Mouse (Mus musculus): ENCODE measurements around the gene Zfp870. TPM values are rescaled to one million over a fixed set of nuclear protein-coding genes. Genes with fewer than 3 reads are reported as not detected.

Zfp870 gene
- 10 to 100 TPM; 10.1 to 13.6 (median 10.4) TPM for total RNA-seq (2022)

DNA sequence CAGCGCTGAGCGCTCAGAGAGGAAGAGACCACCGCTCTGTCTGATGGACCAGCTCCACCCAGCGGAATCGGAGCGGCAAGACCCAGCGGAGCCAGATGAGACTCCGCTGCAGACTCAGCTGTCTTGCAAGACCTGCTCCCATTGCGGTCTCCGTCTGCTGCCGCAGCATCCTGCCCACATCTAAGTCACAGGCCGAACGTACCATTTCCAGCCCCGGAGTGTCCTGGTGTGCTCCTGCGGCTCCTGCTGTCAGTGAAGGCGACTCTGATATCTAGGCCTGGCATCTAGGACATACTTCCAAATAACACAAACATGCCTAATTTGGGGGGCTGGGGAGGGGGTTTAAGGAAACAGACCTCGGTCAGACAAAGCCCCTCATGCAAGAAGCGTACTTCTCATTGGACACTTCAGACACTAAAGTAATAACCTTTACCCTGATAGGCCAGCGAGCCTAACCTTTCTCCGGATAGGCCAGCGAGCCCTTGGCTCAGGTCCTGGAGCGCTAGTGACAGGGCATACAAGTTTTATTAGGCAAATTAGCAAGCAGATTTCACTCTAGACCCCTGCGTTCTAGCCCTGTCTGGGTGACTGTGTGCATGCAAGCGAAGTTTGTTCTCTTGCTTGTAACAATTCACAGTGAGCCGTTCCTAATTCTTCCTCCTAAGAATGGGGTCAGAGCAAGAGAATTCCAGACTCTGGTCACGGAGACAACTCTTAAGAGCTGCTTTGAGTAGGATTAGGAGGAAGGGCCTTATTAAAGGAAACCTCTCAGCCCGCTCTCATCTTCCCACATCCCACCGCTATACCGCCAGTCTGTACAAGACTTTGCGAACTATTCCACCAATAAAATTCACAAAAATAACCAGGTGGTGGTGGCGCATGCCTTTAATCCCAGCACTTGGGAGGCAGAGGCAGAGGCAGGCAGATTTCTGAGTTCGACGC is at the start of gene Zfp870:
Zfp870 (minus strand) TSS at position 404 of the 942 bp plus-strand sequence.
- peak; percentile 65 to 88 for DNase-seq (ENCODE audit: low spot score in 2 of 2)

DNA sequence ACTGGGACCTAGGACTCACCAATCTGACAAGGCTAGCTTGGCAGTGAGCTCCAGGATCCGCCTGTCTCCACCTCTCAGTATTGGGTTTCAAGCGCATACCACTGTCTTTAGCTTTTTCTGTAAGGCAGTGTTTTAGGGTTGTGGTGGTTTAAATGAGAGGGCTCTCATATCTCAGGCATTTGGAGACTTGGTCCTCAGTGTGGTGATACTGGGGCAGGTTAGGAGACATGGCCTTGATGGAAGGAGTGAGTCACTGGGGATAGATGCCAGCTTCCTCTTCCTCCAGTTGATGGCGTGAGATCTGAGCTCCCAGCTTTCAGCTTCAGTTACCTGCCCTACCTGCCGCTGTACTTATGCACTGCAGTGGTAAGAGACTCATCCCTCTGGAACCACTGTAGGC is 48.4 kb upstream of the Zfp870 start:
- no peak for DNase-seq (ENCODE audit: low spot score in 2 of 2)

DNA sequence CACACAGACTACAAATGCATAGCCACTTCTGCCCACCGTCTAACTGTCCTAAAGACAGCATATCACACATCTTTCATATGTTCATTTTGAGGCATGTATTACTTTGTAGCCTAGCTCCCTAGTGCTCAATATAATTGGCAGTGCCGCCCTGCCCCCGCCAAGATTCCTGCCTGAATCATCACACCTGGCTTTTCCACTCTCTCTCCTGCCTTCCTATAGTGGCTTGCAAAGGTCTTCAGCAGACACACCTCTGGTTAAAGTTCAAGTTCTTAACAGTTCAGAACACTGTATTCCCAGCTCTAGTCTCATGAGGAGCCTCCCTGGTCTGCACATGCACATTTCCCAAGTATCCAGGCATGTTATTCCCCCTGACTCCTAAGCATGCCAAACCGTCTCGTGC is 36.4 kb upstream of the Zfp870 start:
- DNase-seq (ENCODE audit: low spot score in 2 of 2) = no peak

DNA sequence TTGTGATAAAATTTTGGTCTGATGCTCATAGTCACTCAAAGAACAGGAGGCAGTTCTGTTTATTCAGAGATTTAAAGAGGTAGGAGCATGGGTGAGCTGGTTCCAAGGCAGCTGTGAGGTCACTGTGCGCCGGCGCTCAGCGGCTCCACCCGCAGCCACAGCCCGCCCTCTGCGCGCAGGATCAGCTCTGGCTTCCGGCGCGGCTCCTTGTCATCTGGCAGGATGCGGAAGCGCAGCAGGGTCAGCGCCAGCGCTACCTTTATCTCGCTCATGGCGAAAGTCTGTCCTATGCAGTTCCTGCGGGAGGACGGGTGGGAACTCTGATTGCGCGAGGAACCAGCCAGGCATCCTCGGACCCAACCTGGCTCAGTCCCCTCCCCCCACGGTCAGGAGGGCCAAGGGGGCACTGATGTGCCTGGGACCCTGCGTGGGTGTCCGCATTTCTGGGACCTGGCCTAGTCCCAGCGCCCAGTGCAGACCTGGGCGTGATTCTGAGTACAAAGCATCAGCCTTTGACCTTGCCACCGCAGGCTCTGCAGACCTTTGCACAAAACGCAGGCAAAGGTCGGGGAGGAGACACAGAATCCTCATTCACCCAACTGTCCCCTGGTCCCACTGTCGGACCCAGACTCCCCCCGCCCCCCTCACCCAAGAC is 33.3 kb upstream of the Zfp870 start:
- peak; percentile 32 to 67 for DNase-seq (ENCODE audit: low spot score in 2 of 2)

DNA sequence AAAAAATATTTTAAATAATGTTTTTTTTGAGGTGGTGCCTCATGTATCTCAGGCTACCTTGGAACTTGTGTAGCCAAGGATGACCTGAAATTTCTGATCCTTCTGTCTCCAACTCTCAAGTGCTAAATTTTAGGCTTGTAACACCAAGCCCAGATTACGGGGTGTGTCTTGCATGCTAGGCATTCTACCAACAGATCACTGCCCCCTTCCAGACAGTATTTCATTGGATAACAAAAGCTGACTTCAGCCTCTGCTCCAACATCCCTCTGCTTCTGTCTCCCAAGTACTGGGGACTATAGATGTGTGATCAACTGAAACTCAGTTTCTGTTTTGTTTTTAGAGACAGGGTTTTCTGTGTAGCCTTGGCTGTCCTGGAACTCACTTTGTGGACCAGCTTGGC is 32.2 kb upstream of the Zfp870 start:
- no peak for DNase-seq (ENCODE audit: low spot score in 2 of 2)

DNA sequence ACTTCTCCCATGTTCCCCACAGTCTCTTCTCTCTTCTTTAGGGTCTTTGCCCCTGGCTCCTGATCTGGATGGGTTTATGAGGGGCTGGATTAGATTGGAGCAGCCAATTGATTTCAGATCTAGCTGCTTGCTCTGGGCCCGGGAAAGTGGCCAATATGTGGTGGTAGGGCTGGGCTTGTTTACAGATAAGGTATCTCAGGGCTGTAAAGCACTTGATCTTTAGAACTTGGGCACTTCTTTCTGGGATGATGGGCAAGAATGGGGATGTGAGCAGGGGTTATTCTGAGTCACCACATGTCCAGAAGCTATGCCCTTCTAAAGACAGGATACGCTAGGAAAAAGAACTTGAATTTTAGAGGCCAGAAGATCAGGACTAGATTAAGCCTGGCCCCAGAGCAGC is 27.7 kb upstream of the Zfp870 start:
- no peak for DNase-seq (ENCODE audit: low spot score in 2 of 2)

DNA sequence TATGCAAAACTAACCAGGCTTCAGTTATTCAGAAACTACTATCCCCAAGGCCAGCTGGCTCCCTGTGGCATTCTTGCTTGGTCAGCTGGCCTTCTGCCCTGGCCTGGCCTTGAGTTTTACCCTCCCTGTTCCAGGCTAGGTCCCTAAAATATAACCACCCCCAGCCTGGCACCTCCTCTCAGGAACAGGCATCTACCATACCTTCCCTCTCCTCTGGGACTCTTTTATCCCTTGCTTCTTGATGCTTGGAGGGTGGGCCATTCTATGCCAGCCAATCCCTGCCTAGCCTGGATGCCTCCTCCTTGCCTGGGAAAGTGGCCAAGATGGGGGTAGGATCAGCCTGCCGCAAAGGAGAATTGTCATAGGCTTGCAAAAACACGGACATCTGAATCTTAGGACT is 25.7 kb upstream of the Zfp870 start, which contains the start of gene Cyp4f14:
Cyp4f14 (minus strand) TSS at position 212 of the 400 bp plus-strand sequence.
- no peak for DNase-seq (ENCODE audit: low spot score in 2 of 2)

DNA sequence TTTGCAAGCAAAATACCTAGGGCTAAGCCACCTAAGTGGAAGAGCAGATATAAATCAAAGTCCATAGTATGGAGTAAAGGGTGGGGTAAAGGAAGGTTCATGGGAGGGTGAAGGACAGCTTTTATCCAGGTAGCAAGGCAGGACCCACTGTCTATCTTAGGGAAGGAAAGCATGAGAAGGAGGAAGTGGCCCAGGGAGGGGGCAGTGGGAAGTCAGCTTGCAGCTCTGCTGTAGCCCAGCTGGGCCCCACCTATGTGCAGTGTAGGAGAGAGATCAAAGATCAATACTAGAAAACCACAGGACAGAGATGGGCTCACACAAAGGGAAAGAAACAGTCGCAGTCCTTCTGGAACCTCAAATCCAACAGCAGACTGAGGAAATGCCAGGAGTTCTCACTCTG is 24.6 kb upstream of the Zfp870 start:
- no peak for DNase-seq (ENCODE audit: low spot score in 2 of 2)

DNA sequence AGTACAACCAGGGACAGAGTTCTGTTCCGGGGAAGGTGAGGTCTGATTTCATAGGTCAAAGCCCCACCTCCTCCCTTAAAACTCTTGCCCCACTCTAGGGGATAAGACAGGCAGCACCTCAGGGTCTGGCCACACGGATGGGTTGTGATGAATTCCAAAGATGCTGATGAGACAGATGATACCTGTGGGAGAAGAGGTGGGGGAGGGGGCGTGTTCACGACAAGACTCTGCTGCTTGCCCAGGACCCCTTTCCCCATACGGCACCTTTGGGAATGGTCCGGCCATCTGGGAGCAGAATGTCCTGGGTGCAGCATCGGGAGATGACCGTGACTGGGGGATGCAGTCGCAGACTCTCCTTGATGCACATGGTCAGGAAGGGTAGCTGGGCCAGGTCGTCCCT is 14.7 kb upstream of the Zfp870 start:
- no peak for DNase-seq (ENCODE audit: low spot score in 2 of 2)

DNA sequence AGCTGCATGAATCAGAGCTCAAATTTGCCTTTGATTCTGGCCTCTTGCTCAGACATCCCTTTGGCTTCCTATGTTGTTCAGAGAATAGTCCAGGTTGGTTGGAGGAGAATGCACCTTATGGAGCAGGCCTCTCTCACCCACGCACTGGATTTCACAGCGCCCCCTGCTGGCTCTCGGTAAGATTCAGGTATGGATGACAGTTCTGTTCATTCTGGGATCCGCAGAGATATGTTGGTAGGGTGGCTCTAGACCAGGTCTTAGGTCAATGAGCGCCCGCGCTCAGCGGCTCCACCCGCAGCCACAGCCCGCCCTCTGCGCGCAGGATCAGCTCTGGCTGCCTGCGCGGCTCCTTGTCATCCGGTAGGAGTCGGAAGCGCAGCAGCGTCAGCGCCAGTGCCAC is 13.8 kb upstream of the Zfp870 start:
- DNase-seq (ENCODE audit: low spot score in 2 of 2) = peak in 1 of 2 experiments; percentile 25

DNA sequence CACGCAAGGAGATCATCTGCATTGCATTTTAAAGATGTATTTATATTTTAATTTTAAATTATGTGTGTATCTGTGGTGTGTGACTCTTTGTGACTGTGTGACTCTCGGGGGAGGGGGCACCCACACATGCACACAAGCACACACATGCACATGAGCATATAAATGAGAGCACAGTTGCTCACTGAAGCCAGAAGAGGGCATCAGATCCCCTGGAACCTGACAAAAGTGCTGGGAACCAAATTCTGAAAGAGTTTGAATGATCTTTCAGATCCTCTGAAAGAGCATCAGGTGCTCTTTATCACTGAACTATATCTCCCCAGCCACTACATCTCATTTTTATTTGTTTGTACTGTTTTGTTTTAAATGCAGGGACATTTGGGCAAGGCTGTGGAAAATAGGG is 13.0 kb upstream of the Zfp870 start:
- DNase-seq (ENCODE audit: low spot score in 2 of 2) = no peak

DNA sequence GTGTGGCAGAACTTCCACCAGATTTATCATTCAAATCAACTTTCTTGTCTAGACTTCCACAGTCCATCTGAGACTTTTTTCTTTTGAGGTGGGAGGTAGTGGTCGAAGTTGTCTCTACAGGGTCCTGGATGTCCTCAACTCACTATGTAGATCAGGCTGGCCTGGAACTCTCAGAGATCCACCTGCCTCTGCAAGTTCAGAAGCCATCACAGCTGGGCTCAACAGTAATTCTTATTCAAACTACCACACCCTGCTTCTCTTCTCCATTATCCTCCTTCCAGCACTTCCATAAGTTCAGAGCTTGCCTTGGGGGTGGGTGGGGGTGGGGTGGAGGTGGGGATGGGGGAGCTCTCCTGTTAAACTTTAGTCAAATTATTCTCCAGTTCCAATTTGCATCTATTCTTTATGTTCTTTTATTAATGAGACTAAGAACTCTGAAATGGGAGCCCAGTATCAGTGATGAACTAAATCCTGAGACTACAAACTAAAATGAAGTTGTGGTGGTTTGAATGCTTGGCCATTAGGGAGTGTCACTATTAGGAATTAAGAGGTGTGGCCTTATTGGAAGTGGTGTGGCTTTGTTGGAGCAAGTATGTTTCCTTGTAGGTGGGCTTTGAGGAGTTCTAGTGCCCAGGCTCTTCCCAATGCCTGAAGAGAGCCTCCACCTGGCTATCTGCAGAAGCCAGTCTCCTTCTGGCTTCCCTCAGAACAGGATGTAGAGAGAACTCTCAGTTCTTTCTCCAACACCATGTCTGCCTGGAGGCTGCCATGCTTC is 10.5 kb upstream of the Zfp870 start:
- no peak for DNase-seq (ENCODE audit: low spot score in 2 of 2)

DNA sequence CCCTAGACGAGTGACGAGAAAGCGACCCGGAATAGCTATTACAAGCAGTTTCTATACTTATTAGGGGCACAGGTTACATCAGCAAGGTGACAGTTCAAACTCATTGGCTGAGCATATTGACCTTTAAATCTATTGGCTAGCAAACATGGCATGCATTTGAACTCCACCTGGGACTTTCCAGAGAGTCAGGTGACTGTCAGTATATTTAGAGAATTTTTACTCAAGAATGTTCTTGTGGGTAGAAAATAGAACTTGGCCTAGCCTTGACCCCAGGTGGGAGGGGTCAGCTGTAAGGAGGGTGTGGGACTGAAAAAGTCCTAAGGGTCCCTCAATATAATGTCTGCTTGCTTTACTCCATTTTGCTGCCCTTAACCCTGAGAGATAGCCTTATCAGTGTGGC is 4.0 kb upstream of the Zfp870 start:
- no peak for DNase-seq (ENCODE audit: low spot score in 2 of 2)

DNA sequence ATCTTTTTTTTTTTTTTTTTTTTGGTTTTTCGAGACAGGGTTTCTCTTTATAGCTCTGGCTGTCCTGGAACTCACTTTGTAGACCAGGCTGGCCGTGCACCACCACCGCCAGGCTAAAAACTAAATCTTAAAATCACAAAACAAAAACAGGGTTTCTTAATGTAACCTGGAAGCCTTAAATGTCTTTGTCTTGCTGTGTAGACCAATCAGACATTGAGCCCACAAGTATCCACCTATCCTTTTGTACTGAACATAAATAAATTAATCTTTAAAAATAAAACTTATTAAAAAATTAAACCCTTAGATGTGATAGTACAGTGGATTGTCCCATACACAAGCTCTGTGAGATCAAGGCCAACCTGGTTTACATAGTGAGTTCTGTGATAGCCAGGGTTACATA is 2.5 kb upstream of the Zfp870 start:
- no peak for DNase-seq (ENCODE audit: low spot score in 2 of 2)

DNA sequence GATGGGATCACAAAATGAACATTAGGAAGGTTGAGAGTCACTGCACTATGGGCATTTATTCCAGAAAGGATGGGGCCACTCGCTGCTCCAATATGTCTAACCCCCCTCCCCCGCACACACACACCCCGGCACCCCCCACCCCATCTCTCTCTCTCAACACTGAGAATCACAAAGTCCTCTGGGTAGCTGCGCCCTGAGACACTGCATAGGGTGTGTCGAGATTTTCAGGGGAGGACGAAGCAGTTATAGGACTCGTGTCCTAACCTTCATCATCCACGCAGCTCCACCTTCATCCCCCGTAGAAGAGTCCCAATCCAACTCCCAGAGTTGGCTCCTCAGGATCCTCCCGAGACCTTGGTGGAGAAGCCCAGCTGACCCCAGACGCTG is 597 bp downstream of the Zfp870 start:
- no peak for DNase-seq (ENCODE audit: low spot score in 2 of 2)

DNA sequence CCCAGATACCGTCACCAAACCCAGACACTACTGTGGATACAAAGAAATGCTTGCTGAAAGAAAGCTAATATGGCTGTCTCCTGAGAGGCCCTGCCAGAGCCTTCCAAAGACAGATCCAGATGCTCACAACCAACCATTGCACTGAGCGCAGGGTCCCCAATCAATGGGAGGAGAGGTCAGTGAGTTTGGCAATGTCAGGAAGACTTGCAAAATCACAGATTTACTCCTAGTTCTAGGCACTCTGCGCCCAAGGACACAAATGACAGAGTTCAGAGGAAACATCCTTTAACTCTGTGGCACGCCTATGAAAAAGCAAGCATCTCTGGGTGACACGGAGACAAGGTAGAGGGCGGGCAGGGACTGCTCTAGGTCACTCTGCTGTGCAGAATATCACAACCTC is 1.8 kb downstream of the Zfp870 start:
- no peak for DNase-seq (ENCODE audit: low spot score in 2 of 2)

DNA sequence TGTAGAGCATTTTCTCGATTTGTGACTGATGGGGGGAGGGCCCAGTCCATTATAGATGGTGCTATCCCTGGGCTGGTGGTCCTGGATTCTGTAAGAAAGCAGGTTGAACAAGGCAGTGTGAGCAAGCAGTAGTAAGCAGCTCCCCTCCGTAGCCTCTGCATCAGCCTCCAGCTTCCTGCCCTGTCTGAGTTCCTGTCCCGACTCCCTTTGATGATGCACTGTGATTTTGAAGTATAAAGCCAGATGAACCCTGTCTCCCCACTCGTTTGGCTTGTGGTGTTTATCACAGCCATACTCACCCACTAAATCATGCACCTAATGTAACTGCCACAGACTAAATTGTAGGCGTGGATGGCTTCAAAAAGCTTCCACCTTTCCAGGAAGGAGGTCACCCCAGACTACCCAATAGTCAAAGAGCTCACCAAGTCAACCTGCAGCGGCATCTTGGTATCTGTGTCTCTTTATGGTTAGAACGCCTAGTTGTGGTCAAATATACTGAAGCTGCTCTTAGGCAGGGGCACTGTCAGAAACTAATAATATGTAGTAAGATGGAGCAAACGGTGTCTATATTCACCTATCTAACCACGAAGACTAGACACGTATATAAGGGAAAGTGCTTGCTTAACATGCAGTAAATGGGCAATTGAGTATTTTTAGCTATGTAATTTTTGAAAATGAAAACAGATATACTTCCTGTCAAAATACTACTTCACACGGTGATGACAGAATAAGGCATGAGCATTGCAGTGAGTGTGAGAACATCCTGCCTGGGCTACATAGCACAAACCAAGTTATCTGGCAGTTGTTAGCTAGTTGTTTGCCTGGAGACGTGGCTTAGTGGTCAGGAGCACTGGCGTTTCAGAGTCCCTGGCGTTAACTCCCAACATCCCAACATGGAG is 10.9 kb downstream of the Zfp870 start:
- DNase-seq (ENCODE audit: low spot score in 2 of 2) = no peak

DNA sequence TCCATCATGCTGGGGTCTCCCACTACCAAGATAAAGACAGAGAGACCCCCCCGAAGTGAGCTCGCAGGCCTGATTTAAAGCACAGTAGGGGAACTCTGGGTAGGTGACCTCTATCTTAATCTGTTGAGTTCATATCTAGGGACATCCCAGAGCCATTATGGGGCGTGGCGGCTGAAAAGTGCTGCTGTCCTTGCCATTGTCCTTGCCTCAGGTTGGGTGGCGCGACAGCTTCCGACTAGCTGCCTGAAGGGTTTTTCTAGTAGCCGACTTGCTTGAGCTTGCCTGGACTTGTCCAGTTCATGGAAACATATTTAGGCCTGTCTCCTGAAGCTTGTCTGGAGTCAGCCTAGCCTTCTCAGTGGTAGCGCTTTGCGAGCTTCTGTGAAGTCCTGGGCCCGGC is 12.7 kb downstream of the Zfp870 start:
- no peak for DNase-seq (ENCODE audit: low spot score in 2 of 2)

DNA sequence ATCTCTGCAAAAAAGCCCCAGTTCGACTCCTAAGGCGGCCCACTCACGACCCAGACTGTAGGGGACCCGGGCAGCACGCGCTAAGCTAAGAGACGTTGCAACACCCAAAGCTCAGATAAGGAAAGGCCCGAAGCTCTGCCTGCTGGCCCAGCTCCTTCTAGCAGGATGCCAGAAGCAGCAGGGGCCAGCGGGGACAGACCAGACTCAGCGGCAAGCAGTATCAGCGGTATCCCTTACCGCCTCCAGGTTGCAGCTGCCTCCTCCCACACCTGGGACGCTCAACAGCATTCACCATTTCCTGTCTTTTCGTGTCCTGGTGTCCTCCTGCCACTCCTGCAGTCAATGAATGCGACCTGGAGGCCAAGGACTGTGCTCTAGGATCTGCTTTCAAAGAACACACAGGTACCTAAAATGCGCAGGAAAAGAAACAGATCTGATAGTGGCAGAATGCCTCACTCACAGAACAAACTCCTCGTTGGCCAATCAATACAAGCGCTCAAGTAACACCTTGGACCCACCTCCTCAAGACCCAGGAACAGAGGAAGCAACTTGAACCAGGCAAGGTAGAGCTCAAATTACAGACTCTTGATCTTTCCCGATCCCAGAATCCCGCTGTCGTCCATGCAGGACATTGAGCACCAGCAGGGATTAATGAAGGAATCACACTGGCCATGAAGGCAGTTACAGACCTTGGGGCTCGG is 13.8 kb downstream of the Zfp870 start:
- DNase-seq (ENCODE audit: low spot score in 2 of 2) = no peak

DNA sequence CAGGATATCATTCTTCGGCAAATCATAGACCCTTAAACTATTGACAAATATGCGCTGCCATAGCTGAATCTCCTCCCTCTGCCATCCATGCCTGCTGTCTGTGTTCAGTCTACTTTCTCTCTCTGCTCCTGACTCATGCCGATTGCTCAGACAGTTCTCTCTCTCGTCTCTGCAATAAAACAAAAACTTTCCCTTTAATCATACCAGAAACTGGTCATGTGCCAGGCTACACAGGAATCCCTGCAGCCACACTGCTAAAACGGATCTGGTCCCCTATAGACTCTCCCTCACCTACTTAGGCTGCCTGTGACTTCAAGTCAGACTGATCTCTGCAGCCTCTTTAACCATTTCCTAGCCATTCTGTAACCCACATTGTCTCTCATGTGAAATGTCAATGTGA is 18.7 kb downstream of the Zfp870 start:
- DNase-seq (ENCODE audit: low spot score in 2 of 2) = no peak

Data from left cerebral cortex, adult 8-10 months (tissue).